Mouse (Mus musculus) adrenal gland, adult 8-10 months (tissue): ENCODE results near the gene Avpr2. TPM values are rescaled to one million over a fixed set of nuclear protein-coding genes. Genes with fewer than 3 reads are reported as not detected.

Experiments used
- DNase-seq: peaks from one replicate; pipeline ENCODE4 v3.0.0; 2022
- total RNA-seq, 4 experiments: library from RNA; stranded (reverse); gene quantifications; 2 replicates each; pipeline ENCODE4 v1.2.4; 2022

Avpr2 gene
- total RNA-seq: not detected

GRCm38 (mm10) chrX:73891551-73892152, at the start of gene Avpr2:
TSS of gene Avpr2 (plus strand) at chrX:73892102.
- no peak for DNase-seq

DNA sequence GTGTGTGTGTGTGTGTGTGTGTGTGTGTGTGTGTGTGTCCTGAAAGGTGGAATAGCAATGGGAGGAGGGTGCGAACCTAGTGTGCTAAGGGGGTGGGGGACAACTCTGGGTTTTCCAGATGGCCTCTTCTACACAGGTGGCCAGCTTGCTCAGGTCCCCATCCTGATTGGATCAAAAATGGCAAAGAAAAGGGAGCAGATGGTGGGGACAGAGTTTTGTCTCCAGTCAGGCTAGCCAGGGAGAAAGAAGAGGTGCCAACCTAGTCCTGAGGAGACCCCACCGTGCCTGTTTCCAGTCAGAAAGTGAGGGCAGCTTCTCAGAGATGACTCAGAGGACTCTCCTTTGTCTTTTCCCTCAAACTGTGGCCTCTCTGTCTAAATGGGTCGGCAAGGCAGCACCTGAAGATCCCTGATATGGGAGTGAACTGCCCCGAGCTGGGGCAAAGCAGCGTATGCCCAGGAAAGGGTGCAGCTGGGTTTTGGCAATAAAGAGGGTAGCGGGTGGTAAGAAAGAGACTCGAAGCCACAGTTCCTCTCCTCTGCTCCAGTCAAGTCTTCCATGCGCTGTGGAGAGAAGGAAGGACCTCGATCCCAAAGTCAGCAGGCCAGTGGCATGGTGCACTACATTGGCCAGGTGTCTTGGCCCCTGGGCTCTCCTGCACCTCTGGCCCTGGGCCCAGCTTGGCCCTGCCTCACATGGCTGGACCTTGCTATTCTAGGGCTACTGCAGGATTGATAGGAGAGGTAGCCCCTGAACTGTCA, 37.4 kb upstream of the Avpr2 start:
- no peak for DNase-seq

- DNase-seq: no peak
Observed at GRCm38 (mm10) chrX:73855087-73855408, 36.9 kb upstream of the Avpr2 start.

- DNase-seq: no peak
Observed at GRCm38 (mm10) chrX:73864692-73865091, 27.2 kb upstream of the Avpr2 start.

GRCm38 (mm10) chrX:73867256-73867655, 24.6 kb upstream of the Avpr2 start:
- no peak for DNase-seq

GRCm38 (mm10) chrX:73867852-73868251, 24.1 kb upstream of the Avpr2 start:
- DNase-seq: no peak

DNA sequence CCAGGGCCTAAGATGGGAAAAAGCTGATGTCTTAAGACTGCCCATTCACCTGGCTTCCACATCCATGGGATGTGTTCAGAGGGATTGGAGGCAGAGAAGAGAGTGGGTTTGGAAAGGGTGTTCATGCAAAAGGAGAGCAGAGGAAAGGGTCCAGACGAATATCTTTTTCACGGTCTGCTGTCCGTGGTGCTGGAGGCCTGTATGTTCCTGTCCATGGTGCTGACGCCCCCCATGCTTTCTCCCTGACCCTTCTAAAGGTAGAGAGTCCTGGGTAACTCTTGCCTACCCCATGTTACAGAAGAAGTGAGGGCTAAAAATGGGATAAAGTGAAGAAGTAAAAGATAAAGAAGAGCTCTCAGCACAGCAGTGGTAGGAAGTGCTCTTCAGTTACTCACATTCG, 22.6 kb upstream of the Avpr2 start:
- DNase-seq: no peak

- DNase-seq: no peak
Observed at GRCm38 (mm10) chrX:73871474-73871873, 20.4 kb upstream of the Avpr2 start.

- DNase-seq: no peak
Observed at GRCm38 (mm10) chrX:73871956-73872355, 19.9 kb upstream of the Avpr2 start.

DNA sequence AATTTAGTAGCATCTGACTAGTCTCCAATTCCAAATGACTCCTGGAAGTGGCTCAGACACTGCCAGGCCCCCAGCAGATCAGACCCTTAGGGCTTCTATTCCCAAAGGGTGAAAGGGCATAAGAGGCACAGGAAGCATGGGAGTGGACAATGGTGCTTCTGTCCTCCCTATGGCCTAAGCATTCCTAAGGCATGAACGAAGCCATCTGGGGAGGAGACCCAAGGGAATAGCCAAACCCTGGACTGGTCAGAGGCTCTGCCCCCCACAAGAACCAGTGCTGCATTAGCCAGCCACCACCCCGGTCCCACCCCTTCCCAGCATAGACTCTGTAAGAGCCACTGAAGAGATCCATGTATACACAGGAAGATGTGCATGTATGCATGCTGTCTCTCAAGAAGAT, 16.0 kb upstream of the Avpr2 start:
- no peak for DNase-seq

- DNase-seq: no peak
Observed at GRCm38 (mm10) chrX:73877014-73877413, 14.9 kb upstream of the Avpr2 start.

- no peak for DNase-seq
Observed at GRCm38 (mm10) chrX:73880194-73881035, 11.5 kb upstream of the Avpr2 start.

DNA sequence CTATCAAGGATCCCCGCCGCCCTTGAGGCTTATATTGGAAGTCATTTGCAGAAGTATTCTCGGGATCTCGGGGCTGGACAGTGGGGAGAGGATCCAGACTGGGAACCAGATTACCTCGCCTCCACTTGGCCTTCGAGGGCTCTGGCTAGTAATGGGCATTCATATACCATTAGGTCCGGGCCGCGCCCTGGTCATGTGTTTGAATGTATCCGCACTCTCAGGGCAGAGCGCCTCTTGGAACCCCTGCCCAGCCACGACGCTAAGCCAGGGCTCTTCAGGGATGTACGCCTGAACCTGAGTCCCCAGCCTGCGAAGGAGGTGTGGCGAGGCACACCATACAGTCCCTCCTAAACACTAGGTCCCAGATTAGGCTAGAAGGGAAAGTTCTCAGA, 10.9 kb upstream of the Avpr2 start:
- no peak for DNase-seq

DNA sequence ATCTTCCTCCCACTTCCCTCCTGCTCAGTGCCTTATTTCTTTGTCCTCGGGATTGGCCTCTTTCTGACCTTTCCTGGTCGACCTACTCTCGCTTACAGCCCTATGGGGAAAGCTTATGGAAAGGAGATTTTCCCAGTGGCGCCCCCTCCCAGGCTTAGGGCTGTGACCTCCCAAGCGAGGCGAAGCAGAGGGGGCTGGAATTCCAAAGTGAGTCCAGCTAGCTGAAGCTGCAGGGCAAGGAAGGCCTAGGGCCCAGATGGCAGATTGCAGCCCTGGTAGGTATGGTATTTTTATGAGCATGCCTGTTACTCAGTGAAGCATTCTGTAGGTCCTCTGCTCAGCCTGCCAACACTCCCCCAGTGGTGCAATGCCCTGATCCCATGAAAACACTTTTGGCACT, 10.4 kb upstream of the Avpr2 start:
- no peak for DNase-seq

- DNase-seq: no peak
Observed at GRCm38 (mm10) chrX:73892833-73893232, 931 bp downstream of the Avpr2 start.

GRCm38 (mm10) chrX:73895719-73896118, 3.8 kb downstream of the Avpr2 start, which contains the start of gene L1cam:
TSS of gene L1cam (minus strand) at chrX:73896105.
- DNase-seq: no peak

DNA sequence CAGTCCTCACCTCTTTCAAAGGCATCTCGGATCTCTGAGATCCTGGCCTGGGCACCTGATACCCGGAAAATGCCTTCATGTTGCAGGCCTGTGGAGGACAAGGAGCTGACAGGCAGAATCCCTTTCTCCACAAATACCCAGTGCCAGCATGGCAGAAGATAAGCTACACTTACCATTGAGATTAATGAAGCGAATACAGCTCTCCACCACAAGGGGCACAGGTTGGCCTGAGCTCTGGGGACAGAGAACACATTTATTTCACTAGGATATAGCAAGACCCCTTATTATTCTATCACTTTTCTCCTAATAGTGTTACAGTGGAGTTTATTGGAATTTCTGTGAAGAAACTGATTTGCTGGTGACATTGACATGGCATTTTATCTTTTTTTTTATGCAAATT, 6.1 kb downstream of the Avpr2 start:
- DNase-seq: no peak

- no peak for DNase-seq
Observed at GRCm38 (mm10) chrX:73910049-73910448, 18.1 kb downstream of the Avpr2 start.

GRCm38 (mm10) chrX:73910451-73910850, 18.5 kb downstream of the Avpr2 start:
- DNase-seq: no peak

DNA sequence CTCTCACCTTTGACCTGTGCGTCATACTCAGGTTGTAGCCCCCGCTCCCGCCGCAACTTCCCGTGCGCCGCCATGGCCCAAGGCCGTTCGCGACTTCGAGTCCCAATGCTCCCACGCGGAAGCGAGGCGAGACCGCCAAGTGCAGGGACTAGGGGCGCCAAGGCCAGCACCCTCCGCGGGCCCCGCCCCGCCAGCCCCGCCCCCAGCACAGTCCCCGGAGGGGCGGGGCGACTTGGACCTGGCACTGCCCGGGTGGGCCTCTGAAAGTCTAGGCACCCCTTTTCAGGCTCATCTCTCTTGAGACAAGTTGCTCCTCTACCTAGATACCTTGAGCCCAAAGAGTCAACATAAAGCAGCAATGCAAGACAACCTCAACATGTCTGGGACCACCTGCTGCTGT, 19.3 kb downstream of the Avpr2 start:
- DNase-seq: no peak

DNA sequence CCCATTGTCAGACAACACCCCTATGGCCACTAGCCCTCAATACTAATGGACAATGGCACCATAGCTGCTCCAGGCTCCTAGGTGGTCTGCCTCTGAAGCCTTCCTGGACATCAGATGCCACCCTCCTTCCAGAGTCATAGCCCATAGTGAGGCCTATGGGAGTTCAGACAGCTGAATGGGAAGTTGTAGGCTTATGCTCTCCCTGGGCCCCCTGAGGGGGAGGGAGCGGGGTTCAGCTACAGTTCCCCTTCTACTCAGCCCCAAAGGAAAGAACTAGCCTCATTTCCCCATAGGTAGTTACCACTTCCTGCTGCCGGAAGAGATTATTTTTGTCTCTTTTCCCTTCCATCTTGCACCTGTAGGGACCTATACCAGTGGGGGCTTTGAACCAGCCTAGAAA, 19.7 kb downstream of the Avpr2 start:
- no peak for DNase-seq

DNA sequence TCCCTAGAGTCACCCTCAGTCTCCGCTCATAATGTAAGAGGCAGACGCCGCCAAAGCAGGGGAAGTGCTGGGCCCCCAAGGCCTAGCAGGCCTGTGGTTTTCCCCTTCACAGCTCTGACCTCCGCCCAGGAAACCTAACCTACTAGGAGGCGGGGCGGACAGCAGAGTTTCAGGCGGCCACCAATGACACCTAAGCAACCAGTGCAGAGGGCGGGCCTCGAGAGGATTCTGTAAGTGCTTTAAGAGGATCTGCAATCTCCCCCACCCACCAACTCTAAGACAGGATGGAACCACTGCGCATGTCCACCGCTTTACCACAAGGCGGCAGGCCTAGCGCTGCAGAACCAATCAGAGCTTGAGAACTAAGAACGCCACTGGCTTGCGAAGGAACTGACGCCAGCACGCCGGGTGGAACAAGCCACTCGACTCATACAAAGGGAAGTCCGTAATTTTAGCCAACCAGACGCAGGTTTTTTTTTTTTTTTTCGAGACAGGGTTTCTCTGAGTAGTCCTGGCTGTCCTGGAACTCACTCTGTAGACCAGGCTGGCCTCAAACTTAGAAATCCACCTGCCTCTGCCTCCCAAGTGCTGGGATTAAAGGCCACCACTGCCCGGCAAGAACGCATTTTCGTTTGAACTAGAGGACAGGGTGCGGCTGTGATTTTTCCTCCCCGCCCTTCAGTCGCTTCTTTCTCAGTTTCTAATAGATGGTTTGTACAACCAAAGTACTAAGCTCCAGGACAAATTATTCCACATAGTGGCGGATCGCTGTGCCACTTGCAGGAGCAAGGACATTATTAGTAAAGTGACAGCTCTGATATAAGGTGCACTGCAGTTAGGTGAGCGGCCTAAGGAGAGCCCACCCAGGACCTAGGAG, 23.2 kb downstream of the Avpr2 start:
- peak; percentile 89 for DNase-seq

GRCm38 (mm10) chrX:73916945-73917344, 25.0 kb downstream of the Avpr2 start:
- DNase-seq: no peak
